Mouse (Mus musculus) ES-E14 (cell line): Measurements from ENCODE around the gene Gm42791. TPM values are rescaled to one million over a fixed set of nuclear protein-coding genes. Genes with fewer than 3 reads are reported as not detected.

Experiments
- DNase-seq: peaks from one replicate; pipeline ENCODE4 v3.0.0-alpha.2; 2013; ENCODE audit warnings: low read depth, low spot score
- H3K27ac ChIP-seq: 2 replicates; pipeline ENCODE4 v1.5.1; 2012; ENCODE audit warnings: low read depth, mild to moderate bottlenecking, low read length, moderate library complexity, mixed read lengths; ENCODE audit not compliant: poor library complexity, insufficient read depth, severe bottlenecking
- H3K36me3 ChIP-seq: 2 replicates; pipeline ENCODE4 v1.6.1; 2012; ENCODE audit warnings: mild to moderate bottlenecking, low read length, moderate library complexity, mixed read lengths; ENCODE audit not compliant: control insufficient read depth, poor library complexity, insufficient read depth, severe bottlenecking
- H3K4me1 ChIP-seq, 2 experiments: fragments of 150-350 bp in 1 of 2; sonication (generic) in 1 of 2; 2 replicates each; pipeline ENCODE4 v1.6.1; 2012; ENCODE audit warnings: low read length in 2 of 2, mild to moderate bottlenecking in 1 of 2, mixed read lengths in 1 of 2; ENCODE audit not compliant: control insufficient read depth in 2 of 2, insufficient read depth in 2 of 2, poor library complexity in 1 of 2
- H3K4me3 ChIP-seq, 2 experiments: fragments of 150-350 bp in 1 of 2; sonication (generic) in 1 of 2; 2 replicates each; pipeline ENCODE4 v1.5.1; 2012; ENCODE audit warnings: low read length in 2 of 2, low read depth in 1 of 2, mild to moderate bottlenecking in 1 of 2, mixed read lengths in 1 of 2; ENCODE audit not compliant: insufficient read depth in 1 of 2, poor library complexity in 1 of 2, severe bottlenecking in 1 of 2
- H3K9ac ChIP-seq: 2 replicates; pipeline ENCODE4 v1.6.1; 2012; ENCODE audit warnings: low read depth, mild to moderate bottlenecking, low read length, mixed read lengths; ENCODE audit not compliant: poor library complexity, insufficient read depth, severe bottlenecking
- H3K9me3 ChIP-seq: fragments of 150-350 bp; sonication (generic); 2 replicates; pipeline ENCODE4 v1.6.1; 2012; ENCODE audit warnings: low read depth, mild to moderate bottlenecking, low read length; ENCODE audit not compliant: control insufficient read depth, insufficient read depth
- CHD2 ChIP-seq: IDR thresholded peaks from 2 replicates; pipeline ENCODE4 v1.6.1; 2014; ENCODE audit warnings: mild to moderate bottlenecking, low read depth, low read length, inconsistent platforms
- HCFC1 ChIP-seq: IDR thresholded peaks from 2 replicates; pipeline ENCODE4 v1.6.1; 2012; ENCODE audit warnings: low read length, inconsistent platforms, borderline replicate concordance; ENCODE audit not compliant: insufficient read depth
- MAFK ChIP-seq: IDR thresholded peaks from 2 replicates; pipeline ENCODE4 v1.6.1; 2014; ENCODE audit warnings: mild to moderate bottlenecking, low read depth, low read length, inconsistent platforms; ENCODE audit not compliant: insufficient read depth
- ZC3H11A ChIP-seq: IDR thresholded peaks from 2 replicates; pipeline ENCODE4 v1.6.1; 2012; ENCODE audit warnings: low read depth, mild to moderate bottlenecking, inconsistent platforms, low read length, borderline replicate concordance
- ZNF384 ChIP-seq: IDR thresholded peaks from 2 replicates; pipeline ENCODE4 v1.6.1; 2012; ENCODE audit warnings: low read depth, low read length, inconsistent platforms
- in situ Hi-C, 2 experiments: fragments of 600-800 bp; cut with MboI; formaldehyde crosslinking; loops; one replicate each; pipeline ENCODE4 v1.15.1; 2025; ENCODE audit warnings: low sequenced_read_pairs in 2 of 2, inconsistent platforms in 1 of 2; ENCODE audit not compliant: unreplicated experiment in 2 of 2
- total RNA-seq: library from RNA; depleted of rRNA; stranded (reverse); fragments of 300-350 nt; gene quantifications from 2 replicates; pipeline ENCODE4 v1.2.3, GENCODE M21; 2012; rRNA removed

The Gm42791 gene
- total RNA-seq, 1 experiment = not detected

DNA sequence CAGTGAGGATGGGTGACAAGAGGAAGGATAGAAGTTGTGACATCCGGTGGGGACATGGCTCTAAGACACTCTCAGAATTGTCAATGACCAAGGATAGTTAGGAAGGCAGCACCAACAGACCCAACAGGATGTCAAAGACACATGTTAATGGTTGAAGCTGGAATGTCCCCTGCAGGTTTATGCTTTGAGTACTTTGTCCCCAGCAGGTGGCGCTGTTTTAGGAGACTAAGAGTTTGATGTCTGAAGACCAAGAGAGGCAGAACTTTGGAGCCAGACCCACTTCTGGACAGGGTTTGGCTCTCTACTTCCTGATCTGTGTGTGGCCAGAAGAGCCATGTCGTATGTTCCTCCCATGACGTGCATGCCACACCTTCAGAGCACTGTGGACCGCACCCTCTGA is 147.9 kb downstream of the Gm42791 start:
- peak; percentile 40 for DNase-seq
- Histone ChIP-seq H3K9me3 (no peaks in the 10 kb centered on the region), H3K9ac (no peak overlapping the region), H3K36me3 (no peaks in the 10 kb centered on the region), H3K4me1 (no peaks in the 10 kb centered on the region; a peak in 2 of 4 replicates), H3K4me3 (no peak overlapping the region), H3K27ac (no peak overlapping the region)
- in situ Hi-C loops = no loop called here
- TF ChIP-seq ZNF384 (no peak), MAFK (no peak), ZC3H11A (no peak), HCFC1 (no peak), CHD2 (no peak)

Other genes starting within 250 kb of the Gm42791 start
- gene Katnal1, start 65.8 kb downstream of the Gm42791 start, total RNA-seq = 5.8 and 6.4 TPM in 2 replicates
- 108 and 116 TPM in 2 replicates for gene Uspl1, start 189.2 kb upstream of the Gm42791 start, total RNA-seq
- 287 and 350 TPM in 2 replicates for gene Hmgb1, start 189.3 kb upstream of the Gm42791 start, total RNA-seq